ENCODE assay signal across 8 mouse cellular contexts in the genomic region with DNA sequence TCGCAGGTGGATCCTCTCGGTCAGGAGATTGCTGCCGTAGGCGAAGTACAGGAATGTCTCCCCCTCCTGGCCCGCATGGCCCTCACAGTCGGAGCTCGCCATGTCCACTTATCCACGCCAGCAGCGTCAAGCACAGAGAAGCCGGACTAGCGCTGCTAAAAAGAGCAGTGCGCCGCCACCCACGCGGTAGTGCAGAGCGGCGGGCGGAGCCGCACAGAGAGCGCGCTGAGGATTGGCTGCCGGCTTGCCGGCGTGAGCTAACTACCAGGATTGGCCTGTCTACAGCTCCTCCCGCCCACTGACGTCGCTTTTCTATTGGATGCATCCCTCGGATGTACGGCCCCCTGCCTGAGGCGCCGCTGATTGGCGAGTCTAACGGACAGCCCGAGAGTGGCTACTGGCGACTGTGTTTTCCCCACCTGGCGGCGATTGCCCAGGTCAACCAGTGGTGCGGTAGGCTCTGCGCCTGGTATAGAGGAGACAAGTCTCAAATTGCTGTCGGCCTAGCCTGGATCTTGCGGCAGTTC. TPM values are rescaled to one million over a fixed set of nuclear protein-coding genes. Genes with fewer than 3 reads are reported as not detected.
DNase-seq lines count a peak whose midpoint lies in the region; ATAC-seq and TF ChIP-seq lines count a peak whose summit lies in the region.

Gene Ggct, minus strand, starts transcription at position 217 of the 527 bp plus-strand sequence.

- H3K4me3 ChIP-seq in embryonic facial prominence, embryonic 13.5 days: peak within 1 kb of the TSS; percentile 58
- peak within 1 kb of the TSS; percentile 57 for H3K4me3 ChIP-seq in kidney, adult 2 months (ENCODE audit: insufficient read depth, low read depth, low read length)
- peak within 1 kb of the TSS; percentile 54 for H3K4me3 ChIP-seq in limb, embryonic 12.5 days (replicated peaks)
- H3K4me3 ChIP-seq in midbrain, embryonic 15.5 days: peak within 1 kb of the TSS; percentile 44
- peak within 1 kb of the TSS; percentile 80 for H3K4me3 ChIP-seq in spleen, adult 2 months (ENCODE audit: extremely low read depth, insufficient read depth, insufficient read length)

- peak; percentile 95 for TF ChIP-seq POLR2A in kidney, adult 2 months (IDR thresholded peaks at IDR 0.05; ENCODE audit: low read depth, low read length)
- TF ChIP-seq POLR2A in spleen, adult 2 months (IDR thresholded peaks at IDR 0.05; ENCODE audit: low read depth, low read length): peak; percentile 71

- H3K4me2 ChIP-seq in embryonic facial prominence, embryonic 13.5 days: peak within 1 kb of the TSS; percentile 94
- H3K4me2 ChIP-seq in limb, embryonic 12.5 days: peak within 1 kb of the TSS; percentile 86
- H3K4me2 ChIP-seq in midbrain, embryonic 15.5 days: peak within 1 kb of the TSS; percentile 60

- H3K9ac ChIP-seq in embryonic facial prominence, embryonic 13.5 days: peak within 1 kb of the TSS; percentile 71
- H3K9ac ChIP-seq in limb, embryonic 12.5 days (replicated peaks): peak within 1 kb of the TSS; percentile 56
- peak within 1 kb of the TSS; percentile 48 for H3K9ac ChIP-seq in midbrain, embryonic 15.5 days

- H3K9me3 ChIP-seq in embryonic facial prominence, embryonic 13.5 days: no peaks in the 10 kb centered on the region
- H3K9me3 ChIP-seq in limb, embryonic 12.5 days: no peaks in the 10 kb centered on the region
- H3K9me3 ChIP-seq in midbrain, embryonic 15.5 days: no peaks in the 10 kb centered on the region

- 0 out of 2 replicates have a peak, but pooled peaks cover 3% of the 10 kb centered on the region for H3K27me3 ChIP-seq in embryonic facial prominence, embryonic 13.5 days
- H3K27me3 ChIP-seq in kidney, adult 2 months (replicated peaks; ENCODE audit: control insufficient read depth, insufficient read depth, low read length): no peaks in the 10 kb centered on the region
- H3K27me3 ChIP-seq in limb, embryonic 12.5 days: no peaks in the 10 kb centered on the region
- H3K27me3 ChIP-seq in midbrain, embryonic 15.5 days (replicated peaks): no peaks in the 10 kb centered on the region
- H3K27me3 ChIP-seq in spleen, adult 2 months (ENCODE audit: control insufficient read depth, insufficient read depth, low read length): no peaks in the 10 kb centered on the region

- peak; percentile 78 for TF ChIP-seq CTCF in kidney, adult 2 months (conservative IDR thresholded peaks at IDR 0.05; ENCODE audit: insufficient read depth, insufficient read length, low read depth, low read length)
- TF ChIP-seq CTCF in spleen, adult 2 months (IDR thresholded peaks at IDR 0.05; ENCODE audit: extremely low read depth, insufficient read depth, insufficient read length, insufficient replicate concordance): peak; percentile 42; the same call in 1 of the 2 replicates

- no peaks in the 10 kb centered on the region for H3K36me3 ChIP-seq in embryonic facial prominence, embryonic 13.5 days
- H3K36me3 ChIP-seq in kidney, adult 2 months (ENCODE audit: control insufficient read depth, insufficient read depth, low read length): no peaks in the 10 kb centered on the region; the same call in 1 of the 2 replicates
- H3K36me3 ChIP-seq in limb, embryonic 12.5 days: no peaks in the 10 kb centered on the region
- H3K36me3 ChIP-seq in midbrain, embryonic 15.5 days (replicated peaks): no peaks in the 10 kb centered on the region
- H3K36me3 ChIP-seq in spleen, adult 2 months (ENCODE audit: control insufficient read depth, insufficient read depth, low read length): no peaks in the 10 kb centered on the region

- WGBS in embryonic facial prominence, embryonic 13.5 days: under 1% methylated on average over 41 of the region's 41 CpGs
- under 1% methylated on average over 41 of the region's 41 CpGs for WGBS in kidney, adult 2 months
- under 1% methylated on average over 41 of the region's 41 CpGs for WGBS in limb, embryonic 12.5 days
- under 1% methylated on average over 41 of the region's 41 CpGs for WGBS in midbrain, embryonic 15.5 days
- under 1% methylated on average over 41 of the region's 41 CpGs for WGBS in spleen, adult 2 months

- ATAC-seq in embryonic facial prominence, embryonic 13.5 days (ENCODE audit: insufficient number of reproducible peaks, insufficient read depth, low FRiP score, low TSS enrichment, low read depth): peak; percentile 100
- peak; percentile 100 for ATAC-seq in limb, embryonic 12.5 days (ENCODE audit: insufficient number of reproducible peaks, insufficient read depth, low FRiP score, low TSS enrichment, low read depth)
- peak; percentile 100 for ATAC-seq in midbrain, embryonic 15.5 days (replicated peaks)

- DNase-seq in 3134 (ENCODE audit: extremely low read depth, insufficient read length, low spot score): peak; percentile 93
- peak; percentile 96 to 97 for DNase-seq in adrenal gland, postnatal 36 days
- DNase-seq in heart, adult 18-20 months: peak; percentile 96 to 99
- DNase-seq in kidney, adult 2 months: peak; percentile 99
- DNase-seq in spleen, adult 2 months (ENCODE audit: low read depth in 1 of 2, low spot score in 2 of 2): peak; percentile 93

- peaks cover 4% of the 10 kb centered on the region for H3K4me1 ChIP-seq in embryonic facial prominence, embryonic 13.5 days
- H3K4me1 ChIP-seq in kidney, adult 2 months (ENCODE audit: control insufficient read depth, insufficient read depth, low read length): peaks cover 7% of the 10 kb centered on the region; the same call in 1 of the 2 replicates
- 0 out of 2 replicates have a peak, but pooled peaks cover 6% of the 10 kb centered on the region for H3K4me1 ChIP-seq in limb, embryonic 12.5 days (replicated peaks)
- peaks cover 9% of the 10 kb centered on the region for H3K4me1 ChIP-seq in midbrain, embryonic 15.5 days
- peaks cover 8% of the 10 kb centered on the region; the same call in 1 of the 2 replicates for H3K4me1 ChIP-seq in spleen, adult 2 months (ENCODE audit: control insufficient read depth, insufficient read depth, insufficient read length)

- H3K27ac ChIP-seq in embryonic facial prominence, embryonic 13.5 days: no peak within 1 kb of the TSS
- peak within 1 kb of the TSS; percentile 82 for H3K27ac ChIP-seq in kidney, adult 2 months (ENCODE audit: insufficient read depth, low read depth, low read length)
- H3K27ac ChIP-seq in limb, embryonic 12.5 days: no peak within 1 kb of the TSS
- H3K27ac ChIP-seq in midbrain, embryonic 15.5 days: peak within 1 kb of the TSS; percentile 55
- H3K27ac ChIP-seq in spleen, adult 2 months (ENCODE audit: insufficient read depth, low read length): peak within 1 kb of the TSS; percentile 70

RNA-seq across cellular contexts. Expression of gene Ggct, which starts in this region (rescaled TPM):
- total RNA-seq in adrenal gland, postnatal 36 days (2021): 1 to 10 TPM; 4.7 to 9.5 TPM
- 9.9 and 10.8 TPM in 2 replicates for polyA plus RNA-seq in embryonic facial prominence, embryonic 13.5 days (2015; fragmentation: Nextera tagmentation; extraction: Ambion mirVana)
- total RNA-seq in heart, adult 18-20 months (2021): 10 to 100 TPM; 21.5 to 28.2 TPM
- 13.5 and 15.9 TPM in 2 replicates for polyA plus RNA-seq in kidney, adult 2 months (2012; rRNA removed)
- polyA plus RNA-seq in limb, embryonic 12.5 days (2016; fragmentation: Nextera tagmentation; extraction: Ambion mirVana): 8.0 and 10.6 TPM in 2 replicates
- 11.9 and 12.3 TPM in 2 replicates for polyA plus RNA-seq in midbrain, embryonic 15.5 days (2015; fragmentation: Nextera tagmentation; extraction: Ambion mirVana)
- 3.3 and 4.2 TPM in 2 replicates for polyA plus RNA-seq in spleen, adult 2 months (2012; rRNA removed)

Comparison
In these comparisons a context has a peak if more than half of its experiments do, and no peak if none do; other contexts are left out.
1. H3K27ac ChIP-seq: peak in kidney, adult 2 months (single experiment), midbrain, embryonic 15.5 days (single experiment) and spleen, adult 2 months (single experiment); none in embryonic facial prominence, embryonic 13.5 days (single experiment) and limb, embryonic 12.5 days (single experiment).
2. Peak in every context shown above with its lines, with median percentiles within 50 percentile points of each other: DNase-seq, ATAC-seq, H3K4me2 ChIP-seq, H3K4me3 ChIP-seq and H3K9ac ChIP-seq.